ENCODE assay signal across 28 mouse cellular contexts in the genomic region with DNA sequence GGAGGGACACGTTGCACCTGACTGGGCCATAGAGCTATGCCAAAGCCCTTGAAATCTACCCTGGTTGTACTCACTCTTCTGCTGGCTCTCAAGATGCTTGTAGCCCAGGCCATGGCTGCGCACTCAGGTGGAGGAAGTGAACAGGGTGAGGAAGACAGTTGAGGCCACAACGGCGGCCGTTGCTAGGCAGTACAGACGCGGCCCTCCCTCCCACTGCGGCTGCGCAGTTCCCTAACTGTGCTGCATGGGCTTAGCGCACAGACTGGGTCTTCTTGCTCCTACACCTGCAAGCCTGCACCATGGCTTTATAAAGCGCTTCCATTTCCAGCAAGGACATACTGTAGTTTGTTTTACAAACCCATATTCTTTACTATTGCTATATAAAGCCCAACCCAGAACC. TPM values are rescaled to one million over a fixed set of nuclear protein-coding genes. Genes with fewer than 3 reads are reported as not detected.
DNase-seq lines count a peak whose midpoint lies in the region; TF ChIP-seq lines count a peak whose summit lies in the region.
"Had no signal": no experiment of that assay in that cellular context is flagged by ENCODE, and none has a peak within 500 bp of the region (broad histone marks: within the 10 kb centered on the region; RNA-seq: fewer than 3 reads in every experiment).

Ldhal6b (minus strand) TSS at position 223 of the 400 bp plus-strand sequence.

- peak within 1 kb of the TSS; percentile 96 for H3K4me3 ChIP-seq in testis, adult 2 months (ENCODE audit: control insufficient read depth, low read depth, low read length)
- H3K4me3 ChIP-seq: embryonic facial prominence, embryonic 12.5 days; embryonic facial prominence, embryonic 15.5 days; forebrain, embryonic 15.5 days; heart, embryonic 12.5 days; heart, embryonic 15.5 days; hindbrain, embryonic 10.5 days; hindbrain, embryonic 13.5 days; intestine, embryonic 15.5 days had no signal

- H3K27ac ChIP-seq in testis, adult 2 months (ENCODE audit: control insufficient read depth, insufficient read depth, low read depth, low read length): peak within 1 kb of the TSS; percentile 99
- H3K27ac ChIP-seq: embryonic facial prominence, embryonic 12.5 days; embryonic facial prominence, embryonic 15.5 days; forebrain, embryonic 15.5 days; heart, embryonic 15.5 days; hindbrain, embryonic 10.5 days; hindbrain, embryonic 13.5 days; intestine, embryonic 15.5 days had no signal

- H3K4me1 ChIP-seq in testis, adult 2 months (ENCODE audit: control insufficient read depth, insufficient read depth, low read length): peaks cover 8% of the 10 kb centered on the region
- H3K4me1 ChIP-seq: embryonic facial prominence, embryonic 12.5 days; embryonic facial prominence, embryonic 15.5 days; forebrain, embryonic 15.5 days; hindbrain, embryonic 10.5 days; hindbrain, embryonic 13.5 days; intestine, embryonic 15.5 days had no signal

- DNase-seq in thymus, postnatal 0 days (ENCODE audit: low spot score): peak; percentile 50
- DNase-seq in thymus, adult 18-20 months: no peak
- peak; percentile 91 for DNase-seq in R1 (ENCODE audit: low read depth, low spot score)
- DNase-seq in urinary bladder, postnatal 25 days (ENCODE audit: low spot score): no peak
- no peak for DNase-seq in layer of hippocampus, adult 11-12 months (ENCODE audit: low spot score)
- DNase-seq in cerebellum, postnatal 36 days: no peak
- DNase-seq in cerebellum, postnatal 10 days: no peak
- DNase-seq: adrenal gland, adult 8-10 months; adrenal gland, postnatal 25 days; cerebellum, adult 11-12 months; cerebellum, adult 8-10 months; cerebellum, postnatal 14 days; gastrocnemius, postnatal 10 days; heart, adult 11 months; heart, postnatal 10 days; heart, postnatal 36 days had no signal

- no peak for TF ChIP-seq CTCF in testis, adult 2 months (IDR thresholded peaks at IDR 0.05; ENCODE audit: control insufficient read depth, insufficient read depth, insufficient replicate concordance, low read depth, low read length)

- H3K27me3 ChIP-seq in testis, adult 2 months (ENCODE audit: control insufficient read depth, insufficient read depth, low read length): no peaks in the 10 kb centered on the region
- H3K27me3 ChIP-seq: embryonic facial prominence, embryonic 12.5 days; embryonic facial prominence, embryonic 15.5 days; forebrain, embryonic 15.5 days; heart, embryonic 12.5 days; heart, embryonic 15.5 days; hindbrain, embryonic 13.5 days; intestine, embryonic 15.5 days; Patski had no signal

- TF ChIP-seq POLR2A in testis, adult 2 months (IDR thresholded peaks at IDR 0.05; ENCODE audit: control insufficient read depth, low read depth, low read length): peak; percentile 98

- peaks cover 2% of the 10 kb centered on the region for H3K36me3 ChIP-seq in testis, adult 2 months (ENCODE audit: control insufficient read depth, insufficient read depth, low read length)

RNA-seq across cellular contexts. Expression of gene Ldhal6b, which starts in this region (rescaled TPM):
- polyA plus RNA-seq in thymus, postnatal 0 days (2015; fragmentation: Nextera tagmentation; extraction: Ambion mirVana): not detected in 2 replicates
- 766 and 866 TPM in 2 replicates for polyA plus RNA-seq in testis, adult 2 months (2012; rRNA removed)
- polyA plus RNA-seq: embryonic facial prominence, embryonic 15.5 days; forebrain, embryonic 11.5 days; forebrain, embryonic 15.5 days; heart, embryonic 12.5 days; heart, embryonic 15.5 days; hindbrain, embryonic 16.5 days; intestine, embryonic 15.5 days had no signal

Comparison
In these comparisons a context has a peak if more than half of its experiments do, and no peak if none do; other contexts are left out.
1. RNA of gene Ldhal6b (polyA plus RNA-seq): 766 to 866 TPM in testis, adult 2 months; not detected in thymus, postnatal 0 days; every median in the first group is over 100 times any median in the second.
2. Peak in DNase-seq in thymus, postnatal 0 days; RNA of the gene not detected or under 1 TPM.